Mouse (Mus musculus) megakaryocyte, embryonic 14.5 days (primary cell): ENCODE data around the gene Polr1b. TPM values are rescaled to one million over a fixed set of nuclear protein-coding genes. Genes with fewer than 3 reads are reported as not detected.

Source experiments
- H3K27me3 ChIP-seq: replicated peaks from 2 replicates; pipeline ENCODE3; 2012; ENCODE audit warnings: inconsistent platforms
- H3K36me3 ChIP-seq: replicated peaks from 2 replicates; pipeline ENCODE3; 2012; ENCODE audit warnings: low read length, inconsistent platforms, mixed read lengths
- H3K4me1 ChIP-seq: 2 replicates; pipeline ENCODE4 v1.6.1; 2012; ENCODE audit warnings: inconsistent platforms
- H3K4me3 ChIP-seq: replicated peaks from 2 replicates; pipeline ENCODE3; 2012; ENCODE audit warnings: moderate library complexity, mild to moderate bottlenecking, inconsistent platforms
- H3K9me3 ChIP-seq: 2 replicates; pipeline ENCODE4 v1.6.1; 2012; ENCODE audit warnings: inconsistent platforms
- FLI1 ChIP-seq: IDR thresholded peaks from 2 replicates; pipeline ENCODE4 v1.6.1; 2012; ENCODE audit warnings: low read length, inconsistent platforms, mixed read lengths
- GATA1 ChIP-seq: IDR thresholded peaks from 3 replicates; pipeline ENCODE4 v1.6.1; 2012; ENCODE audit warnings: mixed read lengths, low read length, inconsistent platforms, borderline replicate concordance
- polyA plus RNA-seq: library from polyadenylated mRNA; stranded (reverse); fragments of >175 nt; gene quantifications from 2 replicates; pipeline ENCODE4 v1.2.3, GENCODE M21; 2012; ENCODE audit warnings: low replicate concordance; ENCODE audit not compliant: insufficient read depth

Polr1b gene
- polyA plus RNA-seq, 1 experiment: 2.2 TPM

DNA sequence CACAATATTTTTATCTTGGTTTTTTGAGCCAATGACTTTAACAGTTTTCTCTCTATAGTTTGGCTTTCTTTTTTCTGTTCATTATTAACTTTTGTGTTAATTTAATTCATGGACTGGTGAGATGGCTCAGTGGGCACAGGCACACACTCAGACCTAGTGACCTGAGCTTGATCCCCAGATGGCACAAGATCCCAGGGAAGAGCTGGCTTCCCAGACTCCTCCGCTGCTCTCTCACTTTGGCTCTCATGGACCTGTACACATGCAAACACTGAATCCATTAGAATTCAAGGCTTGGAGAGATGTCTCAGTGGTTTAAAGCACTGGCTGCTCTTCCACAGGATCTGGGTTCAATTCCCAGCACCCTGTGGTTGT, 15.6 kb downstream of the Polr1b start:
- H3K27me3 ChIP-seq: no peaks in the 10 kb centered on the region
- no peaks in the 10 kb centered on the region for H3K9me3 ChIP-seq
- H3K4me1 ChIP-seq: no peaks in the 10 kb centered on the region
- no peak overlapping the region for H3K4me3 ChIP-seq
- TF ChIP-seq GATA1: no peak
- TF ChIP-seq FLI1: no peak
- peaks cover 97% of the 10 kb centered on the region for H3K36me3 ChIP-seq

DNA sequence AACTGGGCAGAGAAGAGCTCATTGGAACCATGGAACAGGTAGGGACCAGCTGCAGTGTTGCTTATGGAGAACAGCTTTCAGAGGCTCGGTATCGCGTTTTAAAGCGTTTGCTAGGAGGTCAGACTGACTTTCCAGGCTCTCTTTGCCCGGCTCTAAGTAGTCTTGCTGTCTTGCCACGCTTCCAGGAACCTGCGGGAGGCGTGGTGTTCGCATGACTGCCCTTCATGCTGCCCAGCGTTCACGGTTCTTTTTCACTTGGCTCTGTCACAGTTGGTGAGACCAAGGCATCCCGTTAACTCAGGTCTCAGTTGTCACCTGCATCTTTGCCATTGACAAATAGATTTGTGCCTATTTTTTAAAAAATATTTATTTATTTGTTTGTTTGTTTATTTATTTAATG, 17.3 kb downstream of the Polr1b start:
- no peak overlapping the region for H3K4me3 ChIP-seq
- H3K9me3 ChIP-seq: no peaks in the 10 kb centered on the region
- peaks cover 95% of the 10 kb centered on the region for H3K36me3 ChIP-seq
- TF ChIP-seq GATA1: no peak
- no peak for TF ChIP-seq FLI1
- H3K27me3 ChIP-seq: no peaks in the 10 kb centered on the region
- no peaks in the 10 kb centered on the region for H3K4me1 ChIP-seq

DNA sequence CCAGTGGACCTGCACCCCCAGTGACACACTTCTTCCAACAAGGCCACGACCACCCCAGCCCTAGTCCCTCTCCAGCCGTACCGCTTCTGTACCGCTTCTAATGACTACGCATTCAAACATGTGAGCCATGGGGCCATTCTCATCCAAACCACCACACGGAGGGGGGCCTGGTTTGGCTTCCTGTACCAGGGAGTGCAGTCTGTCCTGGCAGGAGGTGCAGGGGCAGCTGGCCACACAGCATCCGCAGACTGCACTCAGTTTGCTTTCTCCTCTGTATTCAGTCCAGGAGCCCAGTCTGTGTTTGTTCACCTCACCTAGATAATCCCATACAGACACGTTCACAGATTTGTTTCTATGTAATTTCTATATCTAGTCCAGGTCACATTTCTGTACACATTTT, 21.2 kb downstream of the Polr1b start:
- no peaks in the 10 kb centered on the region for H3K4me1 ChIP-seq
- peaks cover 94% of the 10 kb centered on the region for H3K36me3 ChIP-seq

DNA sequence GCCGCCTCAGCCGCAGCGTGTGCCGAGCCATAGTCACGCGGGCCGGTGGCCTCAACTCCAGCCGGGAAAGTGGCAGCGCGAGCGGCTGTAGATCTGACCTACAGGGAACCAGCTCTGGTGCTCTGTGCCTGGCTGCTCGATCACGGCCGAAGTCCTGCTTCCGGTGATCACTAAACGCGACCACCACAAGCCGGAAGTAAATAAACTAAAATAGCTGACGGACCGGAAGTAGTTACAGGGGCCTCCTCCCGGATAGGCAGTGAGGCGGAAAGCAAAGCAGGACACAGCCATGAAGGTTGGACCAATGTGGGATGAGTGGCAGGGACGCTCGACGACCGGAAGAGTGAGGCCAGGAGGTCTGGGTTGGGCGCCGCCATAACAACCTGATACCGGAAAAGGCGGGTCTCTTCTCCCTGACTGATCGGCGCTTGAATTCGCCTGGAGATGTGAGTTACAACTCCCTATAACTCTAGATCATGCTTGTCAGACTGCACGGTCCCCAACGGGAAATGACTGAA, 28.7 kb downstream of the Polr1b start, which contains the start of gene Chchd5:
Chchd5 (plus strand) TSS at position 289 of the 518 bp plus-strand sequence.
- TF ChIP-seq GATA1 (no peak), FLI1 (peak; percentile 99; the same call in 1 of the 2 replicates)
- H3K9me3 ChIP-seq: no peaks in the 10 kb centered on the region
- H3K27me3 ChIP-seq: no peaks in the 10 kb centered on the region
- peaks cover 38% of the 10 kb centered on the region for H3K4me1 ChIP-seq
- H3K4me3 ChIP-seq: peak within 1 kb of the TSS; percentile 94
- H3K36me3 ChIP-seq: peaks cover 70% of the 10 kb centered on the region

More for the DNA sequence above, 21.2 kb downstream of the Polr1b start:
- H3K27me3 ChIP-seq: no peaks in the 10 kb centered on the region
- H3K4me3 ChIP-seq: no peak overlapping the region
- no peaks in the 10 kb centered on the region for H3K9me3 ChIP-seq
- no peak for TF ChIP-seq FLI1
- TF ChIP-seq GATA1: no peak

DNA sequence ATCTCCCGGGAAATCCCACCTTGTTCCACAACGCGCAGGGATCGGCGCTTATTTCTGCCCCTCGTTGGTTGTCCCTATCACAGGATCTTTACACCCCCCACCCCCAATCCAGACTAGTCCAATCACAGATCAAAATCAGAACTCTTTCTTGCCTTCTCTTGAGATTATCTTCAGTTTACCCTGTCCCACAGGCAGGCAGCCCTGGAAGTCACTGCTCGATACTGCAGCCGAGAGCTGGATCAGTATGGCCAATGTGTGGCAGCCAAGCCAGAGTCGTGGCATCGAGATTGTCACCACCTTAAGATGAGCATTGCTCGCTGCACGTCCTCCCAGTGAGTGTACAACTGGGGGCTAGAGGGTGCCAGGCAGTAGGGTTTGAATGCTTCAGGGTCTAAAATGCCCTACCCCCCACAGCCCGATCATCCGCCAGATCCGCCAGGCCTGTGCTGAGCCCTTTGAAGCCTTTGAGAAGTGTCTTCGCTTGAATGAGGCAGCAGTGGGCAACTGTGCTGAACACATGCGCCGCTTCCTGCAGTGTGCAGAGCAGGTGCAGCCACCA, 29.3 kb downstream of the Polr1b start:
- peaks cover 38% of the 10 kb centered on the region for H3K4me1 ChIP-seq
- H3K9me3 ChIP-seq: no peaks in the 10 kb centered on the region
- H3K4me3 ChIP-seq: peak overlapping the region; percentile 94
- peaks cover 64% of the 10 kb centered on the region for H3K36me3 ChIP-seq
- no peak for TF ChIP-seq GATA1
- TF ChIP-seq FLI1: no peak
- no peaks in the 10 kb centered on the region for H3K27me3 ChIP-seq

DNA sequence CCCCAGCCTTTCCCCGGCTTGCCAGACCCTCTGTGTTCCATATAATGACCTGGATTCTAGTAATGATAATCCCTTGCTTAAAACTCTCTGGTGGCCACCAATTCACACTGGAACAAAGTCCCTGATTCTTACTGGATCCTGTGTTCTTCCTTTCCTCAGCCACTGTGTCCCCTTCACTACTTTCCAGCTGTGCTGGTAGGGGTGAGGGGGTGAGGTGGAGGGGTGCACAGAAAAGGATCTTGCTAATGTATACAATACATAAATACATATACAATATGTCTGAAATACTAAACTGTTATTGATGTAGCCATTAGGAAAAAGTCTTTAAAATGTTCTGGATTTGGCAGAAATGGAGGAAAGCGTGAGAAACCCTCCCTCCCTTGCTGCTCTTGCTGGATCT, 30.0 kb downstream of the Polr1b start:
- TF ChIP-seq FLI1 (no peak), GATA1 (no peak)
- Histone ChIP-seq H3K9me3 (no peaks in the 10 kb centered on the region), H3K4me3 (peak overlapping the region; percentile 94)

DNA sequence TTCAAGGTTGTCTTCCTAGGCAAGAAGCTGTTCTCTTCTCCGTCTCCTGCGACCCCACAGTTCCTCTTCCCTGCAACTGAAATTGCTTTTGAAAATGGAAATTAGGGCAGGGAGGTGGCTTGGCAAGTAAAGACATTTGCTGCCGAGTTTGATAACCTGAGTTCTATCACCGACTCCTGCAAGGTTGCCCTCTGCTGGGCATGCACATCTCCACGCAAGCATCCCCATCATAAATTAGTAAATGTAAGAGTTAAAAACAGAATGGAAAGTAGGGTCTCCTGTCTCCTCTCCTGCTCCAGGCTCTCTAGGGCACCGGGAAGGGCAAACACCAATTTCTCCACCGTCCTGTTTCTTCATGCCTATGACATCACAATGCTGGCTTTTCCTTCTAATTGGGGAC, 31.4 kb downstream of the Polr1b start:
- no peaks in the 10 kb centered on the region for H3K27me3 ChIP-seq
- no peak for TF ChIP-seq FLI1
- TF ChIP-seq GATA1: no peak
- peaks cover 44% of the 10 kb centered on the region for H3K36me3 ChIP-seq
- H3K4me1 ChIP-seq: peaks cover 38% of the 10 kb centered on the region
- H3K9me3 ChIP-seq: no peaks in the 10 kb centered on the region
- no peak overlapping the region for H3K4me3 ChIP-seq

More for the DNA sequence above, 30.0 kb downstream of the Polr1b start:
- H3K27me3 ChIP-seq: no peaks in the 10 kb centered on the region
- peaks cover 38% of the 10 kb centered on the region for H3K4me1 ChIP-seq
- peaks cover 57% of the 10 kb centered on the region for H3K36me3 ChIP-seq

DNA sequence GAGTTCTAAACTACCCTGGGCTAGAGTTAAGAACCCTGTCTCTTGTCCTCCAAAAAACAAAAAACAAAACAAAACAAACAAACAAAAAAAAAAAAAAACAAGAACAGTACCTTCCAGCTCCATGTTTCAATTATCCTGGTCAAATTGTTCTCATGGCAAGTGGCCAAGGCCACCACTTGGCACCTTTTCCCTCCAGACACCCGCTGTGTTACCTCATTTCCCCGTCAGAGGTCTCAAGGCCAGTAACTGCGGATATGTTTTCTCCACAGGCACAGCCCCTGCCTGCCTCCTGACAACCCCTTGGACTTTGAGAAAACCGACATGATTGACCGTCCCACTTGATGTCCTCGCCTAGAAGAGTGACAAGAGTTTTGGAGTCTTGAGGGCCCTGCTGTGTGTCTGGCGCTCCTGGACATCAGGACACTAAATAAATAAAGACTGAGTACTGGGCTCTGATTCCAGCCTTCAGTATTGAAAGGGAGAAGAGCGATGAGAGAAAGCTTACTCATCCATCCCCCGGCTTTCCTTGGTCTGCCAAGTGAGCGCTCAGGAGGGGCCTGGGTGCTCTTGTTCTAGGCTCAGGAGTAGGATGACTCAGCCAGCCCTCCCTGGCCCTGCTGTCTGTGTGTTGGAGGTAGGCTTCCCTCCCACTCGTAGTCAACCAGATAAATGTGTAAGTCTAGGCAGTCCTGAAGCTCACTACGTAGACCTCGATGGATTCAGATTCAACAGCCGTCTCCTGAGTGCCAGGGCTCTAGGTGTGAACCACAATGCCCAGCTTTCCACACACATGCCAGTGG, 32.4 kb downstream of the Polr1b start:
- H3K4me3 ChIP-seq: no peak overlapping the region
- TF ChIP-seq FLI1: no peak

DNA sequence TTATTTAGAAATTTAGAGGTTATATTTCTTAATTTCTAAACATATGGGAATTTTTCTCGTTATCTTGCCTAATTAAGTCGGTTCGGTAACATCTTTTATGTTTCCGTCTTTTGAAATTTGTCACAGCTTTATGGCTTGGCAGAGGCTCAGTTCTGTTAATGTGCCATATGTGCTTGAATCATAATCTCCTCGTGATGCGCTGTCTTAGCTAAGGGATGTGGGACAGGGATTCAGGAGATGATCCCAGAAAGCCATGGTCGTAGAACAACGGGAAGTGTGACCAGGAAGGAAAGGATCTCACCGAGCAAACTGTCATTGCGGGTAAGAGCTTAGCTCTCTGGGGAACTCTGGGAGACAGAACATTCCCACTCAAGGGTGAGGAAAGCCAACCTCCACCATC, 39.1 kb downstream of the Polr1b start:
- Histone ChIP-seq H3K27me3 (peaks cover 2% of the 10 kb centered on the region), H3K9me3 (no peaks in the 10 kb centered on the region), H3K4me3 (no peak overlapping the region), H3K4me1 (peaks cover 14% of the 10 kb centered on the region), H3K36me3 (peaks cover 7% of the 10 kb centered on the region)
- no peak for TF ChIP-seq GATA1
- TF ChIP-seq FLI1: no peak

More for the DNA sequence above, 32.4 kb downstream of the Polr1b start:
- H3K27me3 ChIP-seq: no peaks in the 10 kb centered on the region
- no peaks in the 10 kb centered on the region for H3K9me3 ChIP-seq
- peaks cover 43% of the 10 kb centered on the region for H3K36me3 ChIP-seq
- H3K4me1 ChIP-seq: peaks cover 37% of the 10 kb centered on the region

DNA sequence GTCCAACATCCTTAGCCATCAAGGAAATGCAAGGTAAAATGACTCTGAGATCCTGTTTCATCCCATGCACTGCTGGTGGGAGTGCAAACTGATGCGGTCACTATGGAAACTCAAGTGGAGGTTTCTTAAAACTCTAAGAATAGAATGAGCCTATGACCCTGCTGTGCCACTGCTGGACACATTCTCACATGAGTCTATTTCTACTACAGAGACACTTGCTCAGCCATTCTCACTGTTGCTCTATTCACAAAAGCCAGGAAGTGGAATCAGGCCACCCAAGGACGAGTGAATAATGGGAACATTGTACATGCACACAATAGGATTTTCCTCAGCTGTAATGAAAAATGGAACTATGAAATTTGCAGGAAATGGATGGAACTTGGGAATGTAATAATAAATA, 48.0 kb downstream of the Polr1b start:
- Histone ChIP-seq H3K36me3 (no peaks in the 10 kb centered on the region), H3K4me3 (no peak overlapping the region), H3K27me3 (peaks cover 2% of the 10 kb centered on the region), H3K4me1 (peaks cover 7% of the 10 kb centered on the region), H3K9me3 (peaks cover 15% of the 10 kb centered on the region)
- no peak for TF ChIP-seq FLI1
- TF ChIP-seq GATA1: no peak
